Mouse (Mus musculus) ES-Bruce4 (cell line): ENCODE results near the gene Olfr1555-ps1. TPM values are rescaled to one million over a fixed set of nuclear protein-coding genes. Genes with fewer than 3 reads are reported as not detected.
"Not testable (repeated sequence)": the region's sequence is repeated elsewhere in the genome, so short reads cannot be mapped to it uniquely, and the experiment has no call there.

Experiments used
- H3K27ac ChIP-seq: 2 replicates; pipeline ENCODE4 v1.5.1; 2012; ENCODE audit warnings: low read length, inconsistent platforms; ENCODE audit not compliant: insufficient read depth
- H3K27me3 ChIP-seq: 2 replicates; pipeline ENCODE4 v1.6.1; 2012; ENCODE audit warnings: mild to moderate bottlenecking, low read length, inconsistent platforms; ENCODE audit not compliant: control insufficient read depth, poor library complexity, insufficient read depth, severe bottlenecking
- H3K36me3 ChIP-seq: 2 replicates; pipeline ENCODE4 v1.6.1; 2012; ENCODE audit warnings: inconsistent platforms, mild to moderate bottlenecking, low read length, moderate library complexity; ENCODE audit not compliant: control insufficient read depth, poor library complexity, insufficient read depth, severe bottlenecking
- H3K4me1 ChIP-seq: one replicate; pipeline ENCODE4 v1.8.1; 2011; ENCODE audit warnings: low read length; ENCODE audit not compliant: control insufficient read depth, insufficient read depth
- H3K4me3 ChIP-seq: 2 replicates; pipeline ENCODE4 v1.5.1; 2011; ENCODE audit warnings: low read depth, mild to moderate bottlenecking, low read length
- H3K9ac ChIP-seq: 2 replicates; pipeline ENCODE4 v1.6.1; 2012; ENCODE audit warnings: low read depth, mild to moderate bottlenecking, inconsistent platforms; ENCODE audit not compliant: poor library complexity, severe bottlenecking
- H3K9me3 ChIP-seq: replicated peaks from 2 replicates; pipeline ENCODE4 v1.6.1; 2012; ENCODE audit warnings: mild to moderate bottlenecking, low read length, inconsistent platforms; ENCODE audit not compliant: control insufficient read depth, poor library complexity, insufficient read depth, severe bottlenecking
- CTCF ChIP-seq: IDR thresholded peaks from one replicate; pipeline ENCODE4 v1.8.1; 2011; ENCODE audit warnings: low read depth, low read length
- EP300 ChIP-seq: IDR thresholded peaks from 2 replicates; pipeline ENCODE4 v1.6.1; 2011; ENCODE audit warnings: low read depth, low read length; ENCODE audit not compliant: insufficient read depth
- POLR2A ChIP-seq: IDR thresholded peaks from one replicate; pipeline ENCODE4 v1.8.1; 2011; ENCODE audit warnings: low read length; ENCODE audit not compliant: insufficient read depth
- polyA plus RNA-seq: library from polyadenylated mRNA; stranded (reverse); fragments of >200 nt; gene quantifications from 2 replicates; pipeline ENCODE4 v1.2.4, GENCODE M21; 2011; ENCODE audit warnings: low read depth; ENCODE audit not compliant: missing spikeins, insufficient read depth, insufficient read length

The Olfr1555-ps1 gene
- polyA plus RNA-seq = not detected in 2 replicates

GRCm38 (mm10) chr19:12170062-12170599 lies at the start of gene Olfr1555-ps1:
TSS of gene Olfr1555-ps1 (minus strand) at chr19:12170112.
- not testable (repeated sequence) for H3K9ac ChIP-seq, H3K9me3 ChIP-seq, H3K4me1 ChIP-seq, H3K36me3 ChIP-seq, H3K4me3 ChIP-seq, H3K27me3 ChIP-seq, H3K27ac ChIP-seq

- Histone ChIP-seq H3K27ac (0 out of 2 replicates have a peak within 1 kb of the TSS, but pooled peaks have one; percentile 48), H3K4me1 (no peaks in the 10 kb centered on the region), H3K27me3 (no peaks in the 10 kb centered on the region), H3K4me3 (no peak within 1 kb of the TSS), H3K9ac (no peak within 1 kb of the TSS), H3K36me3 (no peaks in the 10 kb centered on the region), H3K9me3 (peaks cover 9% of the 10 kb centered on the region)
- TF ChIP-seq POLR2A = no peak
Observed at GRCm38 (mm10) chr19:12200334-12200733, 30.4 kb upstream of the Olfr1555-ps1 start, which contains the start of gene Olfr1431. TSS of gene Olfr1431 (plus strand) at chr19:12200634.

GRCm38 (mm10) chr19:12199076-12199475 lies 29.2 kb upstream of the Olfr1555-ps1 start:
- not testable (repeated sequence) for H3K27me3 ChIP-seq, H3K4me3 ChIP-seq, H3K4me1 ChIP-seq

GRCm38 (mm10) chr19:12175431-12175830 lies 5.5 kb upstream of the Olfr1555-ps1 start:
- H3K27ac ChIP-seq, H3K27me3 ChIP-seq, H3K4me1 ChIP-seq, H3K9ac ChIP-seq, H3K36me3 ChIP-seq, H3K9me3 ChIP-seq, H3K4me3 ChIP-seq: not testable (repeated sequence)

More at GRCm38 (mm10) chr19:12199076-12199475, 29.2 kb upstream of the Olfr1555-ps1 start:
- H3K27ac ChIP-seq = peak overlapping the region; percentile 78
- H3K9me3 ChIP-seq, H3K36me3 ChIP-seq, H3K9ac ChIP-seq: not testable (repeated sequence)

GRCm38 (mm10) chr19:12145452-12145851 lies 24.5 kb downstream of the Olfr1555-ps1 start:
- no peaks in the 10 kb centered on the region for H3K9me3 ChIP-seq
- H3K4me3 ChIP-seq = no peak overlapping the region

GRCm38 (mm10) chr19:12143356-12143755 lies 26.6 kb downstream of the Olfr1555-ps1 start:
- Histone ChIP-seq H3K9ac (no peak overlapping the region), H3K36me3 (no peaks in the 10 kb centered on the region), H3K27ac (no peak overlapping the region), H3K4me3 (no peak overlapping the region), H3K4me1 (no peaks in the 10 kb centered on the region), H3K9me3 (no peaks in the 10 kb centered on the region), H3K27me3 (no peaks in the 10 kb centered on the region; the same call in 1 of the 2 replicates)
- TF ChIP-seq CTCF = no peak
- no peak for TF ChIP-seq POLR2A
- no peak for TF ChIP-seq EP300

More at GRCm38 (mm10) chr19:12145452-12145851, 24.5 kb downstream of the Olfr1555-ps1 start:
- Histone ChIP-seq H3K27ac (no peak overlapping the region), H3K36me3 (no peaks in the 10 kb centered on the region), H3K9ac (no peak overlapping the region), H3K4me1 (no peaks in the 10 kb centered on the region), H3K27me3 (no peaks in the 10 kb centered on the region; the same call in 1 of the 2 replicates)
- TF ChIP-seq CTCF (no peak), POLR2A (no peak), EP300 (no peak)

- H3K4me1 ChIP-seq = no peaks in the 10 kb centered on the region
- no peaks in the 10 kb centered on the region for H3K36me3 ChIP-seq
- TF ChIP-seq EP300 = no peak
- no peak for TF ChIP-seq POLR2A
- TF ChIP-seq CTCF = no peak
- no peaks in the 10 kb centered on the region for H3K27me3 ChIP-seq
- H3K4me3 ChIP-seq = no peak overlapping the region
- no peak overlapping the region for H3K27ac ChIP-seq
- H3K9ac ChIP-seq = no peak overlapping the region
- H3K9me3 ChIP-seq = no peaks in the 10 kb centered on the region
Observed at GRCm38 (mm10) chr19:12134289-12134688, 35.6 kb downstream of the Olfr1555-ps1 start.
